Mouse (Mus musculus) ovary, postnatal 10 days (tissue): Measurements from ENCODE around the gene Pbxip1.

Experiments
- DNase-seq: peaks from one replicate; pipeline ENCODE4 v3.0.0; 2022; ENCODE audit warnings: low spot score

Pbxip1 gene

DNA sequence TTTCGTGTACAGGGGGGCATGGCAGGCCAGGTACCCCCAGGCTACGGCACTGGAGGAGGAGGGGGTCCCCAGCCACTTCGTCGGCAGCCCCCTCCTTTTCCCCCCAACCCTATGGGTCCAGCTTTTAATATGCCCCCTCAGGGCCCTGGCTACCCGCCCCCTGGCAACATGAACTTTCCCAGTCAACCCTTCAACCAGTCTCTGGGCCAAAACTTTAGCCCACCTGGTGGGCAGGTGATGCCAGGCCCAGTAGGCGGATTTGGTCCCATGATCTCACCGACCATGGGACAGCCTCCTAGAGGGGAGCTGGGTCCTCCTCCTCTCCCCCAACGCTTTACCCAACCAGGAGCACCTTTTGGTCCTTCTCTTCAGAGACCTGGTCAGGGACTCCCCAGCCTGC is 3.9 kb upstream of the Pbxip1 start:
- no peak for DNase-seq

DNA sequence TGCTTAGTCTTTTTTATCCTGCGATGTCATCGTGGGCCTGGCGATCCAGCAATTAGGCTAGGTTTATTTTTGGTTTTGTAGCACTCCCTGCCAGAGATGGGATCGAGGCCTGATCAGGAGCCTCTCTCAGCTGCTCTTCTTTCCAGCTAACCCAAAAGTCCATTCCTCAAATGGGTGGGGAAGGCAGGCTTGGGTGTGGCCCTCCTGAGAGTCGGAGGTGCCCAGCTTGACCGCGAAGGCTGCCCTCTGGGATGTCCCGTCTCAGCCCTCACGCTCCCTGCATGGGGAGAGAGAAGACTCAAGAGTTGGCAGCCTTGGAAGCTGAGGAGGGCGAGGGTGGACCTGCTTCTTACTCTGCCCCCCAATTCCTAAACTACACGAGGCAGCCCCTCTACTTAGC is 2.0 kb upstream of the Pbxip1 start:
- no peak for DNase-seq

DNA sequence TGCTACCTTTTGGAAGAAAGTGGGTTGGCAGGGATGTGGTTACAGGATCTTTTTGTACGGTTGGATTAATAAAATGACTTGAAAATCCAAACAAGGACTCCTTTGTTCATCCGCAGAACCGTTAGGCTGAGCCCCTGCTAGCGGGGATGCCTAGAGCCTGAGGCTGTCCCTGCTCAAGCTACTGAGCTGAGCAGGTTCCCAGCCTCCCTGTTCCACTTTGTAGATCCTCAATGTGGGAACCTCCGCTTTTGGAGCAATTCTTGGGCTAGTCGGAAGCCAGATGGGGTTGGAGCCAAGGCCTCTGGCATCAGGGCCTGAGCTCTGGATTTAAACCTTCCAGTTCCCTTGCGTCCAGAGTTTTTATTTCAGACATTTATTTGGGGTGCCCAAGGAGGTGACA is 1.5 kb upstream of the Pbxip1 start:
- DNase-seq: no peak

DNA sequence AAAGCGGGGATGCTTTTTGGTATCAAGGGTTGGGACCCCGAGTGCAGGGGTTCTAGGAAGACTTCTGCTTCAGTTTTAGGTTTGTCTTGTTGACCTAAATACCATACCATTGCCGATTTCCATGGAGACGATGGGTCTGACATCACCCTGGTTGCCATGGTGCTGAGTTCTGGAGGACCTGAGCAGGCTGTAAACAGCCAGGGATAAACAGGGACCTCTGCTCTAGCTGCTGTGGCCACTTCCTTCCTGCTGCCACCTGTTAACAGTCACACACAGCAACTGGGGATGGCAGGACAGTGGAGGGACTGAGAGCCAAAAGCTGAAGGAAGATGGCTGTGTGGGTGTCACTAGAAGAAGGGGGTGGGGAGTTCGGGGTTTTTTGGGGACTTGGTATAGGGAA is 763 bp downstream of the Pbxip1 start:
- DNase-seq: no peak

DNA sequence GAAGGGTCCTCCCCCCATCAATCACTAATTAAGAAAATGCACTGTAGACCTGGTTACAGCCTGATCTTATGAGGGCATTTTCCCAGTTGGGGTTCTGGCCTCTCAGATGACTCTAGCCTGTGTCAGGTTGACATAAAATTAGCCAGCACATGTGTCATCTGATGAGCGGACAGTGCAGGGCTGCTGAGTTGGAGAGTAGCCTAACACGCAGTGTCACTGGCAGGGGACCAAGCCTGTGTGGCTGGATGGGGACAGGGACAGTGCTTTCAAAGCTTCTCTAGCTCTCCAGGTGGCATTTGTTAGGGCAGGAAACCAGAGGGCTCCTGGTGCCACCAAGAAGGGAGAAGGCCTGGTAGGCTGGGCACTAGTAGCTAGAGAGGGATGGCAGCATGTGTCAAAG is 4.2 kb downstream of the Pbxip1 start:
- no peak for DNase-seq

DNA sequence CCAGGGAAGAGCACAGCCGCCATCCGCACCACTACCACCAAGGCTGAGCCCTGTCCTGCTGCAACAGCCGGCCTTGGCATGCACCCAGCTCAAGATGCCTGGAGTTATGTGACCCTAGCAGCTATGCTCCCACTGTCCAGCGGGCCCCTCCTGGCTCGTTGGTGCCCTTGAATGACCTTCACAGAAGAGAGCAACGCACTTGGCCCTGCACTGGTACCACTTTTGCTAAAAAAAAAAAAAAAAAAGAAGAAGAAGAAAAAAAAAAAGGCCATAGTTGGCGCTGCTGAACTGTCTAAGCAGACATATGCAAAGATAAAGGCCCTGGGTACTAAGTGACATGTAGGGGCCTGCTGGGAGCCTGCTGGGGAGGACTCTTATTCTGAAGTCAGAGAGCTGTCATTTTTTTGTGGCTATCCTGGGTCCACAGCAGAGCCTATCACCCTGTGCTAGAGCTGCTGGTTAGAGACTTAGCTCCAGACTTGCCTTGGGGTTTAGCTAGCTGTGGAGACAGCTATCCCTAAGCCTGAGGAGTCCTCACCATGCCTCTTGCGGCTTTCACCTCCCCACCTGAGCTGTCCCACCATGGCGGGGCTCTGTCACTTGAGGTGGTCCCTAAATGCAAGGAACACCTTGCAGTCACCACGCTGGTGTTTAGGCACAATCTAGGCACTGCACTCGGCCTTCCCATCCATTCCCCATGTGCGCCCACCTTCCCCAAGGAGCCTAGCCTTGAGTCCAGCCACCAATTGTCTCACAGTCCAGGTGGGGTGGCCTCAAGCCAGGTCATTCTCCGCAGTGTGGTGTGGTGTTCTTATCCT is 12.4 kb downstream of the Pbxip1 start:
- DNase-seq: no peak

DNA sequence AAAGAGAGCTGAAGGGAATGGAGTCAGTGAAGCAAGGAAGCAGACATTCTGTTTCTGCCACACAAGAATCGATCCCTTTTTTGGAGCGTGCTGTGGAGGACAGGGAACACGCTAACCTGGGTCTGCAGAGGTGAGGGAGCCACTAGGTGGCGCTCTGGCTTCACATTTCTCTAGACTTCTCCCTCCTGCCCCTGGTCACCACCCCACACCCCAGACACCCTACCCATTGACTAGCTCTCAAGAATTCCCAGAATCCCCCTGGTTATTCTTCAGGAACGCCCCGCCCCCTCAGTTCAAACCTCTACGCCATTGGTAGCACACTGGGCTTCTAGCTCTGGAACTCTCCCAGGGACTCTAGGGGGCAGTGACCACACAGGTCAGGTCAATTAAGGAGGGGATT is 13.0 kb downstream of the Pbxip1 start:
- DNase-seq: peak; percentile 45

DNA sequence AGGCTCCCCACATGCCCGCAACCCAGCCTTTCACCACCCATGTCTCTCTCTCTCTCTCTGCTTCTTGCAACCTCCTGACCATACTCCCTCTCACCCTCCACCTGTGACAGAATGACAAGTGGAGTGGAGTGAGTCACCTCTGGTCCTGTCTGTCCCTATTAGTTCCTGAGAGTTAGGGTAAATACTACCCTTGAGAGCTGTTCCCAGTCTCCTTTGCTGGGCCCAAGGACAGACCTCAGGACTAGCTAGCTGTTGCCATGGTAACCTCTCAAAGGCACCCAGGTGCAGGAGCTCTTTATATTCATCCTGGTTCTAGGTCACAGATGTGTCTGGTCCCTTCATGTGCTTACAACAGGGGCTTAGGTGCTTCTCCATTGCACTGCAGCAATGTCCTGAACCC is 15.4 kb downstream of the Pbxip1 start:
- DNase-seq: no peak

DNA sequence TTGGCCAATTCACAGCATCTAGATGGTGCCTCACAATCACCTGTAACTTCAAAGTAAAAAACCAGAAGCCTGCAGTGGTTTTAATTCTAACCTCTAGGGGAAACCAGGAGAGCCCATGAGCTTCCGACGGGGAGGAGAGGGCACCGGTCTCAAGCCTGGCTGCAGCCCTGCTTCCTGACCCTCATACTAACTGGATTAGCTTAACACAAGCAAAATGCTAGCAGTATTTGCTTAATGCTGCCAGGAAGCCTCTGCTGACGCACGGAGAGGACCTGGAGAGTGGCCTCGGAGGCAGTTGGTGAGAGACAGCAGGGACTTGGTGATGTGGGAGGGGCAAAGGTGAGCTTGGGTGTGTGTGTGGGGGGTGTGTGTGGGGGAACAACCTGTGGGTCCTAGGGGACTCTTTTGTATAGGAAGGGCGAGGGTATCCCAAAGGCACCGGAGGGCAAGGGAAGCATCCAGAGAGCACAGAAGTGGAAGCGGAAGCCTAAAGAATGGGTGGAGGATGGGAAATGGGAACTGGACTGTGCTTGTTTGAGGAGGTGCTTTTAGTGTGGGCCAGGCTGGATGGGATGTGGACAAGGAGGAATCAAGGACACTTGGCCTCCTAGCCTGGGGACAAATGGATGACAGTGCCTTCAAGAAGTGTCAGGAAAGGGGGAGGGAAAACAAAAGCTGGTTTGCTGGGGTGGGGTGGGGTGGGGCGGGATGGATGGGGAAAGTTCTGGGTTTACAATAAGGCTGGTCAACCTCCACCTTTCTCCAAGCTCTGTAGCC is 18.1 kb downstream of the Pbxip1 start, which contains the start of gene Pmvk:
TSS of gene Pmvk (plus strand) at position 141 of the 777 bp plus-strand sequence.
- no peak for DNase-seq

DNA sequence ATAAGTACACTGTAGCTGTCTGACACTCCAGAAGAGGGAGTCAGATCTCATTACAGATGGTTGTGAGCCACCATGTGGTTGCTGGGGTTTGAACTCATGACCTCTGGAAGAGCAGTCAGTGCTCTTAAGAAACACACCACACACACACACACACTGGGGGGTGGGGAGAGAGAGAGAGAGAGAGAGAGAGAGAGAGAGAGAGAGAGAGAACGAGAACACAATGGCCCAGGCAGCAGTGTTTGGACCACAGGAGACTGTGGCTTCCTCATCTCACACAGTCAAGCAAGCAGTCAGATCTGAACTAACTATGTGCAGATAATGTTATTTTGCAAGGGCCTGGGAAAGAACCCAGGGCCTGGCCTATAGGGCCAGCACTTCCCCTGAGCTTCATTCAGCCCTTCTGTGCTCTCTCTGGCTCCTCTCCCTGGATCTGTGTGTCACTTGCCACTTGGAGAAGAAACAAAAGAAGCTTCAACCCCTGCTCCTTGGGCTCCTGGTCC is 19.3 kb downstream of the Pbxip1 start:
- no peak for DNase-seq

DNA sequence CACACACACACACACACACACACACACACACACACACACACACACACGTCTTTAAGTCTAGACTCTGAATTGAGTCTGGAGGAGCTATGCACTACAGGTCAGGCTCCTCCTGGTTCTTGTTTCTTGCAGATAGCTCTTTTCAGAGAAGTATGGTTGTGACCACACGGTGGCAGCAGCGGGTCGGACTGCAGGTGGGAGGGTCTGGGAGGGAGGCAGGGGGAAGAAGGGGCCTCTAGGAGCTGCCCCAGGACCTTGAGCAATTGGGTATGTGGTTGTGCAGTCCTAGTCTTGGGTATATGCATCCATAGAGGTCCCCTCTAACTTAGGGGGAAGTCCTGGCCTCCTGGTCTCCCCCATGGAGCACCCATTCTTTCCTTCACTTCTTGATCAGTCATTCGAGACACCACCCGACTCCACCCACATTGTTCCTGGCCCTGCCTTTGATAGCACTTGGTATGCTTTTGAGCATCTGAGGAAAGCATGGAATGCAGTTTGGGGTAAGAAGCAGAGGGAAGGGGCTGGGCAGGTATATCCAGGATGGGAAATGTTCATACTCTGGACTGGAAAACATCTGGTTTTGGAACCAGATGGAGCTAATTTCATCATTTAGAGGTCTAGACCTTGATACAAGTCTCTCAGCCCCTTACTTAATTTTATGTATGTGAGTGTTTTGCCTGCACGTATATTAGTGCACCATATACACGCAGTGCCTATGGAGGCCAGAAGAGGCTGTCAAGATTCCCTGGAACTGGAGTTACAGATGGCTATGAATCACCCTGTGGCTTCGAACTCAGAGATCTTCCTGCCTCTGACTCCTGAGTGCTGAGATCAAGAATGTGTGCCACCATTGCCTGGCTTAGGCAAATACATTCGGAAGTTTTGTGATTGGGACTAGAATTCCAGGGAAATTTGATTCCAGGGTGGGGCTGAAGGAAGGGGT is 20.5 kb downstream of the Pbxip1 start:
- no peak for DNase-seq

DNA sequence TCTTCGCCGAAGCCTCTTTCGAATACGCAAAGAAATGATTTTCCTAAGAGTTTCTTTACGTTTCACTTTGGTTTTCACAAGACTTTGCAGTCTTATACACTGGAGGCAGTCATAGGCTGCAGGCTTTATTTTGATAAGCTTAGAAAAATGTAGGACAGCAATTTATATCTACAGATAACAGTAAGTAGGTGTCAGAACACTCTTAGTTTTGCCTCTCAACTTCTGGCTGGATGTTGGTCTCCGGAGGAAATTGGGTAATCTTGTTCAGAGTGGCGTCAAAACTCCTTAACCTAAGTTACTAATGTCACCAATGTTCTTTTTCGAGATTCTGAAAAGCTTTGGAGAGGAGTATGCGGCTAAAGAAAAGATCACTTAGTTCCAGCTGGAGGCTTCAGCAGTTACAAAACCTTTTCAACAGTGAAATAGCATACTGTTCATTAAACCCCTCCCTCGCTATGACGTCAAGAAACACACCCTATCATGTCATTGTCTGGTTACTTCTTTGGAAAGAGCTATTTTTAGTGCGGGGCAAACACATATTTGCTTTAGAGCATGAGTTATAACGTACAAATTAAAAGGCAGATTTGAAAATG is 22.0 kb downstream of the Pbxip1 start:
- DNase-seq: no peak

DNA sequence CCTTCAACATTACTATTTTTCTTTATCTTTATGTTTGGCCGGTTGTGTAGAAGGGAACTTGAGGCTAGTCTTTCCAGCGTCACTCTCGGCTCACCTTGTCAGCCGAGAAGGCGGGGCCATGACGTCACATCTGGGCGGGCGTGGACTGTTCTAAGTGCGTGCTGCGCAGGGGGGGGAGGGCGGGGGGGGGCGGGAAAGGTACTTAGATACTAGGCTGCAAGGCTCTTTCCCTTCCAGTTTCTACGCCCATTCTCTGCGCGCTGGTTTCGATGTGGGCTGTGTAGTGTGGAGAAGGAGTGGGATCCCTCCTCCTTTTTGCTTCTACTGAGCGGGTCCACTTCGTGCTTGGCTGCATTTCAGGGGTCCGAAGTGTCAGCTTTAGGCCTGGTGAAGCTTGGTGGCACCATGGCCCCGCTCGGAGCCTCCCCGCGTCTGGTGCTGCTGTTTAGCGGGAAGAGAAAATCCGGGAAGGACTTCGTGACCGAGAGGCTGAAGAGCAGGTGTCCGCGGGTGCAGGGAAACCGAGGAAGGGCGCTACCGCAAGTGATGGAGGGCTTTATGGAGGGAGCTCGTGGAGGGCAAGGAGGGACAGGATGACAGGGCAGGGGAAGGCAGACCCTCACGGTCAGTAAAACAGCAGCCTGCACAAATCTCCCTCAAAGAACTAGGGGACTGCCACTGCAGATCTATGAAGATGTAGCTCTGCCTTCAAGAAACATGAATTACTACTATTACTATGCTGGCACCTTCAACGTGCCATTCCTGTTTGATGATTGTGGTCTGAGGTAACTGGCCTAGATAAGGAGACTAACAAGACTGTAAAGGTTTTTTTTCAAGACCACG is 22.7 kb downstream of the Pbxip1 start:
- peak; percentile 66 for DNase-seq

DNA sequence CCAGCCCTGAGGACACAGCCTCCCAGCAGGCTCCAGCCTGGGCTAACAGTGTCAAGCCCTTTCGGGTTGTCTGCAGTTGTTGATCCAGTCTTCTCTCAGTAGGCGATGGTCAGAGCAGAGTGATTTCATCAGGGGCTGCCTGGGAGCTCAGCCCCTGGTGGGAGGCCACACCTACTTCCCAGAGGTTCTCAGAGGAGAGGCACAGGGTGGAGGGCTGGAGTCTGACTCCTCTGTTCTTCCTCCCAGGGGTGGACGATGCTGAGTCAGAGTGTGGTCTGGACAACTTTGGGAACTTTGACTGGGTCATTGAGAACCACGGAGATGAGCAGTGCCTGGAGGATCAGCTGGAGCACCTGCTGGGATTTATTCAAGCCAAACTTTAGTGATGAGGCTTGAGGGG is 31.8 kb downstream of the Pbxip1 start:
- no peak for DNase-seq

DNA sequence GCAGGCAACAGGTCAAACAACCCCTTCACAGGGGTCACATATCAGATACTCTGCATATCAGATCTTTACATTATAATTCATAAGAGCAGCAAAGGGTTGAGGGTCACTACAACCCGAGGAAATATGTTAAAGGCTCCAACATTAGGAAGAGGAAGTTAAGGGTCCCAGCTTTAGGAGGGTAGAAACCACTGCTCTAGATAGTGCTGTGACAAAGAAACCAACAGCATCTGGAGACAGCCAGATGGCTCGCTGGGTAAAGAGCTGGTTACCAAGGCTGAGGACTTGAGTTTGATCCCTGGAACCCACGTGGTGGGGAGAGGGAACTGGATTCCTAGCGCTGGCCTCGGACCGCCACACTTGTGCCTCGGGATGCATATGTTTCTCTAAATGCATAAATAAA is 35.8 kb downstream of the Pbxip1 start:
- no peak for DNase-seq

DNA sequence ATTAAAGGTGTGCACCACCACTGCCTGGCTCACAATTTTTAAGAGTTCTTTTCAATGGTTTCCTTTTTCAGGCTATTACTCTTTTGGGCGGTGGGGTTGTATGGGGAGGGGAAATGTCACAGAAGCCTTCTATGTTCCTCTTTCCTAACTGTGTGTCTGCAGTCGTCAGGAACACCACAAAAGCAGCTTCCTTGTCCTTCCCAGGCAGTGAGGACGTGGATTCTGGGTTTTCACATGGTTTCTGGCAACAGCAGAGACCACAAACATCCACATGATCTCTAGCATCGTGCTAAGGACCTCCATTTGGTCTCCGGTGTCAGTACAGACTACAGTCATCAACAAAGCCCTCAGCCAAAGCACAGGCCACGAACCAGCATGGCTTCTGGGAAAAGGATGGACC is 37.3 kb downstream of the Pbxip1 start:
- DNase-seq: no peak

DNA sequence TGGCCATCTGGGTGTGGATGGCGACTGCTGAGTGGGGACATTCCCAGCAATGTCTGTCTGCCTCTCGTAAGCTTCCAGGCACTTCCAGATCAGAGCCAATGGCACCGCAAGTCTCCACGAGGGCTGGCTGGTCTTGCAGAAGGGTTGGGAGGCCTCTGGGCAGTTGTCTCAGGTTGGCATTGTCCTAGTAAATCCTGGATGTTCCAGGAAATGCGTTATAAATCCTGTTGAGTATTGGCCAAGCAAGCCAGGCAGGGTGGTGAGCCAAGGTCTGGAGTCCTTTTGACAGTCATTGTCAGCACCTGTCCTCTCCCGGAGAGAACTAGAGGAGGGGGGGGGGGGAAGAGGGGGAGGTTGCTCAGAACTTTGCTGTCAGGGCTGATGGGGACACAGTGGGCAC is 42.5 kb downstream of the Pbxip1 start:
- no peak for DNase-seq

DNA sequence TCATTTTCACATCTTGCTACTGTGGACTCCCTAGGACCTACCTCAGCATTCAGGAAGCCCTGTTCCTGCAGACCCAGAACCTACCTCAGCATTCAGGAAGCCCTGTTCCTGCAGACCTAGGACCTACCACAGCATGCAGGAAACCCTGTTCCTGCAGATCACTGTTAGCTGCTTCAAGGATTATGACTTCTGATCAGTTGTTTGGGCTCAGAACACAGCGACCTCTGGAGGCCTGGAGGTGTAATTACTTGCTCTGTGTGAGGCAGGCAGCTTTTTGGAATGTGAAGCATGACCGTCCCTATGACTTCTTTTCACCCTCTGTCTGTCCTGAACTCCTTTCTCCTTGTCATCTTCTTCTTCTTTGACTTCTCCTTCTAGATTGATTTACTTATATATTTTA is 45.0 kb downstream of the Pbxip1 start:
- no peak for DNase-seq

DNA sequence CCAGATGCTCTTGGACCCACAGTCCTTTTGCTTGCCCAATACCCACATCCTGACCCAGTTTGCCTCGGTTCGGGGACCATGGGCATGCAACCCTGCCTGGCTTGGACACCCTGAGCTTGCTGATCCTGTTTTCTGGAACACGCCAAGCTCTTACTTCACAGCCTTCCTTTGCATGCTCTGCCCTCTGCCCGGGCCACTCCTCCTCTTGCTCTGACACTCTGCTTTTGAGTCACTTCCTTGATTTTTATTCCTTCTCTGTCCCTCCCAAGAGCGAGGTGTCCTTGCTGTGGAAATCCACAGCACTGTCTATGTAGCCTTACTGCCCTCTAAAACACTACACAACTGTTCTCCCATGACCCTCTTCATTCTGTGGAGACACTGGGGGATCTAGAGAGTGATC is 45.7 kb downstream of the Pbxip1 start:
- no peak for DNase-seq

DNA sequence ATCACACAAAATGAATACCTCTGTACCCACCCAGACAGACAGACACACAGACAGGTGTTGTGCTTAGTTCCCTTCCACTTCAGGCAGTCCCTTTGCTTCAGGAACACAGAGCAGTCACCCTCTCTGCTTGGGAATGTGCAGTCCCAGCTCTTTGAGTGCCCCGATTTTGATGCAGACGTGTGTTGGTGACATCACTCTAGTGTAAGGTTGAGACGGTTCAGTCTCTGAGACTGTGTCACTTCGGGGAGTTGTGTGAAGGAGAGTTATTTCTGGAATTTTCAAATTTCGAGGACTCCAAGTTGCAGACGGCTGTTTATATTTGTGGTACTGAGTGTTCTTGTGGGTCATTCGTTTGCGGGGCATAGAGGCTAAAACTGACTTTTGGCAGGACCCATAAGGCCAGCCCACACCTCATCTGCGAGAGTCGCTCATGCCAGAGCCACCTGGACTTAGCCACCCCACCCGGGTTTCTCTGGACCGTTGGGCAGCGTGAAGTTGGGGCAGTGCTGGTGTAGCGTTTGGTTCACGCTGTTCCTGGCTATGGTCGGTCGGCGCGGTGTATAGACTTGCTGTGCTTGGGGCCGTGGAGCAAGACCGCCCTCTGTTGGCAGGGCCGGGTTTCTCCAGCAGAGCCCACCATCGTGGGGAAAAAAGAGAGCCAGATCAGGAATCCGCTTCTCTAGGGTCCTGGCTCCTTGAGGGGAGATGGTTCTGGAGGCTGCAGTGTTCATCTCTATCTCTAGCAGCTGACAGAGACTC is 48.4 kb downstream of the Pbxip1 start:
- peak; percentile 42 for DNase-seq
